Mouse (Mus musculus) lung, postnatal 0 days (tissue): ENCODE results near the gene Trim39. TPM values are rescaled to one million over a fixed set of nuclear protein-coding genes. Genes with fewer than 3 reads are reported as not detected.
"Not testable (repeated sequence)": the region's sequence is repeated elsewhere in the genome, so short reads cannot be mapped to it uniquely, and the experiment has no call there.

Experiments used
- ATAC-seq: fragments of 200-750 bp; cut with Nextera tagmentation; 2 replicates; pipeline ENCODE4 v1.8.0; 2017; ENCODE audit warnings: moderate library complexity
- DNase-seq: peaks from one replicate; pipeline ENCODE4 v3.0.0-alpha.2; 2016; ENCODE audit warnings: low spot score
- H3K27ac ChIP-seq: fragments of 300-500 bp; sonication (generic); 2 replicates; pipeline ENCODE4 v1.5.1; 2014; ENCODE audit warnings: antibody characterized with exemption, mild to moderate bottlenecking, low read length, mixed read lengths
- H3K27me3 ChIP-seq: fragments of 300-500 bp; sonication (generic); replicated peaks from 2 replicates; pipeline ENCODE4 v1.6.1; 2014; ENCODE audit warnings: low read length, mixed read lengths; ENCODE audit not compliant: insufficient read depth
- H3K36me3 ChIP-seq: fragments of 300-500 bp; sonication (generic); 2 replicates; pipeline ENCODE4 v1.6.1; 2014; ENCODE audit warnings: low read length, mixed read lengths; ENCODE audit not compliant: insufficient read depth
- H3K4me1 ChIP-seq: fragments of 300-500 bp; sonication (generic); 2 replicates; pipeline ENCODE4 v1.6.1; 2014; ENCODE audit warnings: antibody characterized with exemption, low read depth, low read length, mixed read lengths; ENCODE audit not compliant: insufficient read depth
- H3K4me2 ChIP-seq: fragments of 300-500 bp; sonication (generic); replicated peaks from 2 replicates; pipeline ENCODE4 v1.6.1; 2014; ENCODE audit warnings: low read depth, mild to moderate bottlenecking, low read length, moderate library complexity, mixed read lengths
- H3K4me3 ChIP-seq: fragments of 300-500 bp; sonication (generic); 2 replicates; pipeline ENCODE4 v1.5.1; 2014; ENCODE audit warnings: low read depth, low read length
- H3K9ac ChIP-seq: fragments of 300-500 bp; sonication (generic); replicated peaks from 2 replicates; pipeline ENCODE4 v1.6.1; 2014; ENCODE audit warnings: low read depth, mild to moderate bottlenecking
- H3K9me3 ChIP-seq: fragments of 300-500 bp; sonication (generic); 2 replicates; pipeline ENCODE4 v1.6.1; 2016; ENCODE audit warnings: low read length, mixed read lengths
- CTCF ChIP-seq: IDR thresholded peaks from 2 replicates; pipeline ENCODE4 v1.5.1; 2016; ENCODE audit warnings: antibody characterized with exemption, mild to moderate bottlenecking
- EP300 ChIP-seq: IDR thresholded peaks from 2 replicates; pipeline ENCODE4 v1.6.1; 2016; ENCODE audit warnings: antibody characterized with exemption, mild to moderate bottlenecking, control low read depth
- WGBS: fragments of 180-500 bp; shearing (Covaris S2); extraction: QIAGEN DNeasy Blood & Tissue Kit; methylation state at CpG from one replicate; pipeline ENCODE4 v1.1.7; 2014; 5-methylcytosine and 5-hydroxymethylcytosine counted together
- polyA plus RNA-seq: library from polyadenylated mRNA; unstranded; fragments of >200 nt; fragmentation: Nextera tagmentation; extraction: Ambion mirVana; gene quantifications from 2 replicates; pipeline ENCODE4 v1.2.1, GENCODE M21; 2015

The Trim39 gene
- 9.2 and 10.4 TPM in 2 replicates for polyA plus RNA-seq

DNA sequence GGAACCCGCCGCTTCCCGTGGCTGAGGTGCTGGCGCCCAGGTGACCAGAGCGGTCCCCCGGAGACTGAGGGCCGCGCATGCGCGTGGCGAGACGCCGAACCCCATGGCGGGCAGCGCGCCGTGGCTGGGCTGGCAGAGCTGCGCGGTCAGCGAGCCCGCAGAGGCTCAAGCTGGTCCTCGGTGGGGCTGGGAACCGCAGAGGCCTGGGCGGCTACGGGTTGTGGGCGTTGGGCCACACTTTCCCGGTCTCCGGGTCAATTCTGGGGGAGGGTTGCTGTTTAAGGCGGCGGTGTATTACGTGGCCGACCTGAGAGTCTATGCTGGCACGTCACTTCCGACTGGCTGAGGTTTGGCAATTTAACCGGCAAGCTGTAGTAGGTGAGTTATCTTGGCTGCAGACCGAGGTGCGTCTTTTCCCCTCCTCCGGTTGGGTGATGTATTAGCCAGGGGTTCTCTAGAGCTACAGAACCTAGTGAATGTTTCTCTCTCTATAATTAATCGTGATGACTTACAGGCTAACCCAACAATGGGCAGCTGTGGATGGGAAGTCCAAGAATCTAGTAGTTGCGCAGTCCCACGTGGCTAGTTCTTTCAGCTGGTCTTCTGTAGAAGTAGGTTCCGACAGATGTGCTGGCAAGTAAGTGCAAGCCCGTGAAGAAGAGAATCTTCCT, at the start of gene Trim39:
Trim39 (minus strand) TSS at position 662 of the 671 bp plus-strand sequence.
- DNase-seq = peak; percentile 90
- WGBS = under 1% methylated on average over 36 of the region's 43 CpGs
- peaks cover 17% of the 10 kb centered on the region; the same call in 1 of the 2 replicates for H3K36me3 ChIP-seq

DNA sequence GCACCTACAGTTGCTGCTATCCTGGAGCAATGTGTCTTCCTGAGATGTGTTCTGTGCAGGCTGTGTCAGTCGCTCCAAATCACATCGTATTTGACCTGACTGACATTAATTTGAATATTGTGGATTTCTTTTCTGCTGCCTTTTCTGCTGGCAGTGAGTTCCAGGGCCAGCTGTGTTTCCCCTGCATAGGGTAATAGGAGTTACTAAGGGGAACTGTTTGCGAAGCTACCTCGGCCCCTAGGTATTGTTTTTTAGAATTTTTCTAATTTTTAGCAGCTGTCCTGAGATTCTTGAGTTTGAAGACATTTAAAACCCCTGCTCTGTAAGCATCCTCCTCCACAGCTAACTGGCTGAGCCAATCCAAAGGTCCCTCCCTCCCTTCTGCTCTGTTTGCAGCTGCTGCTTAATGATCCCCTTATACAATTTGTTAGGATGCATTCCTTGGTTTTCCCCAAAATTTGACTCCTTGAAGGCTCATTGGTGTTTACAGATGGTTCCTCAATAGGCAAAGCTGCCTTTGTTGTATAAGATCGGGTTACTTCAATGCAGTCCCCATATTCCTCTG, 43.7 kb upstream of the Trim39 start:
- ATAC-seq (no peak), DNase-seq (no peak)
- Histone ChIP-seq H3K9ac (no peak overlapping the region), H3K4me2 (peak overlapping the region; percentile 75), H3K4me1 (no peaks in the 10 kb centered on the region), H3K27me3 (no peaks in the 10 kb centered on the region), H3K36me3 (no peaks in the 10 kb centered on the region), H3K9me3 (no peaks in the 10 kb centered on the region), H3K27ac (no peak overlapping the region), H3K4me3 (peak overlapping the region; percentile 40)
- TF ChIP-seq CTCF = no peak
- no peak for TF ChIP-seq EP300
- WGBS = 30% methylated on average over 5 of the region's 5 CpGs

More for the DNA sequence above, at the start of gene Trim39:
- Histone ChIP-seq H3K4me1 (peaks cover 13% of the 10 kb centered on the region; the same call in 1 of the 2 replicates), H3K9me3 (no peaks in the 10 kb centered on the region), H3K9ac (peak within 1 kb of the TSS; percentile 97), H3K27ac (peak within 1 kb of the TSS; percentile 94), H3K4me3 (peak within 1 kb of the TSS; percentile 100), H3K4me2 (peak within 1 kb of the TSS; percentile 79), H3K27me3 (no peaks in the 10 kb centered on the region)
- TF ChIP-seq CTCF = no peak
- no peak for TF ChIP-seq EP300
- ATAC-seq = peak; percentile 83

DNA sequence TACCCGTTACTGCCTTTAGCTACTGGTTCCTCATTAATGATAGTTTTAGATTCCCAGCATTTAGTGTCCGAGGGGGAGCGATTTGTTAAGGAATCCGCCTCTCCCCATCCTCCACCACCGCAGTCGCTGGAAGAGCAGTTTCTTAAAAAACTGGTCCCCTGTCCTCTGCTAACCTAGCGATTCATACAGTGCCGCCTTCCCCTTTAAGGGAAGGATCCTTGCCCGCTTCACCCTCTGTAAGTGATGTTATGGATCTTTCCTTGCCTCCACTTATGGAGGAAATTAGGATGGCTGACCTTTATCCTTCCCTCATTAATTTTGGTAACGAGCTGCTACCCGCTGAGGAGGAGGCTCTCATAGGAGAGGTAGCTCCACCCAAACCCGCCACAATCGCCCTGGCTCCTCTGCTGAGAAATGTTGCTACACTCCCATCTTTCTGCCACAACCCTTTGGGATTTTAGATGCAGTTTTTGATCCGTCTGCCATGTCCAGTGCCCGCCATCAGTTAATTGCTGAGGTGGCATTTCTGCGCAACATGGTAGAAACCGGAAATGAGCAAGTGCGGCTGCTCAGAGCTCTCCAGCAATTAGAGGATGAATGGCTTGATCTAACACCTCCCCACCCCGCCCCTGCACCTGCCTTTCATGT, 43.1 kb upstream of the Trim39 start:
- ATAC-seq (peak; percentile 40), DNase-seq (peak; percentile 50)
- Histone ChIP-seq H3K27ac (no peak overlapping the region), H3K36me3 (no peaks in the 10 kb centered on the region), H3K4me1 (no peaks in the 10 kb centered on the region), H3K9me3 (no peaks in the 10 kb centered on the region), H3K9ac (no peak overlapping the region), H3K4me2 (peak overlapping the region; percentile 75), H3K4me3 (peak overlapping the region; percentile 40), H3K27me3 (no peaks in the 10 kb centered on the region)
- under 1% methylated on average over 19 of the region's 19 CpGs for WGBS
- TF ChIP-seq CTCF (no peak), EP300 (no peak)

DNA sequence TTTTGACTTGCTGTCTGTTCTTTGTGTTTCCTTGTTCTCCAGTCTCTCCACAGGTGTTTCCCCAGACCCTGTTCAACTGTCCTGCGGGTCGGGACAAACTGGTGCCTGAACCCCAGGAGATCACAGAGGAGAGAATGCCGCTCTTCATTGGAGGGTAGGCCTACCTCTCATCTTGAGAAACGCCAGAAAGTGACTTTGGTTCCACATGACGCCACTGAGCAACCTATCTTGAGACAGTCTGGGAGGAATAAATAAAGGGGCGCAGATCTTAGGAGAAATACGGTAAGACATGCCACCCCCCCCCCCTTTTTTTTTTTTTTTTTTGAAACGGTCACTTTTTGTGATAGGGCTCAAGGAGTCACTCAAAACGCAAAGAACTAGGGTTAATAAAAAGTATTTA, 42.5 kb upstream of the Trim39 start:
- Histone ChIP-seq H3K27ac (no peak overlapping the region), H3K27me3 (no peaks in the 10 kb centered on the region), H3K9me3 (no peaks in the 10 kb centered on the region), H3K36me3 (no peaks in the 10 kb centered on the region), H3K4me3 (peak overlapping the region; percentile 40), H3K4me1 (no peaks in the 10 kb centered on the region), H3K9ac (no peak overlapping the region), H3K4me2 (peak overlapping the region; percentile 75)
- WGBS = 3% methylated on average over 9 of the region's 9 CpGs
- ATAC-seq (no peak), DNase-seq (peak; percentile 29)
- TF ChIP-seq EP300 = no peak
- no peak for TF ChIP-seq CTCF

DNA sequence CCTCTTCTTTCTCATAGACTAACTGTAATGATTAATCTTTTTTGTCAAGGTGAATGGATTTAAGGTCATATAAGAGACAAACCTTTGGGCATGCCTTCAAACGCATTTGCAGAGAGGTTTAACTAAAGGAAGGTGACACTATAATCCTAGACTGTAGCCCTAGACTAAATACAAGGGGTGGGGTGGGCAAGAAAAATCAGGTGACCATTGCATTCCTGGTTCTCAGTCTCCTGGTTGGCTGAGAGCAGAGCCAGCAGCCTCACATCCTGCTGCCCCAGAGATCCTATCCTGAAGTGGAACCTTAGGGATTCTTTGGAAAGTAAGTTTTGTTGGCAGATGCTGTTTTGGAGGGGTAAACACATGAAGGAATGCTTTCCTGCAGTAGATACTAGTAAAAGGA, 37.2 kb upstream of the Trim39 start:
- H3K4me2 ChIP-seq = no peak overlapping the region
- no peak overlapping the region for H3K27ac ChIP-seq
- H3K9me3 ChIP-seq = no peaks in the 10 kb centered on the region
- no peak for TF ChIP-seq CTCF
- TF ChIP-seq EP300 = no peak
- H3K36me3 ChIP-seq = no peaks in the 10 kb centered on the region
- WGBS = 31% methylated on average over 1 of the region's 1 CpGs
- H3K9ac ChIP-seq = no peak overlapping the region
- ATAC-seq = no peak
- no peak for DNase-seq
- no peaks in the 10 kb centered on the region for H3K4me1 ChIP-seq
- H3K4me3 ChIP-seq = no peak overlapping the region
- H3K27me3 ChIP-seq = no peaks in the 10 kb centered on the region

DNA sequence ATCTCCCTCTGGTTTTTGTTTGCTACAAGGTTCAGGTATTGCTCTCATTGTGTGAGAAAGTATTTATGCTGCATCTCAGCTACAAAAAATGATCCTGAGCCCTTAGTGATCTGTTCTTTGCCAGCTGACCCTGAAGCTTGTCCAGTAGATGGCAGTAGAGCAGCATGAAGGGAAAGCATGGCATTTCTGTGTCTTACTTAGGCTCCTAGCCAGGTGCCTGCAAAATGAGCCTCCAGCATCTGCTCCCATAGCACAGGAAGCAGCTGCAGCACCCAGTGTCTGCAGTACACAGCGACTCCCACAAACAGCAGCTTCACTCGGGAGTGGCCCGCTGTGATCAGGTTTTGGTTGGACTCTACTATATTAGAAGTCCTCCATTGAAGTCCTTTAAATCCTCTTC, 36.8 kb upstream of the Trim39 start:
- 0% methylated on average over 3 of the region's 3 CpGs for WGBS
- H3K9me3 ChIP-seq, H3K9ac ChIP-seq, ATAC-seq, H3K27ac ChIP-seq, H3K4me2 ChIP-seq, H3K4me1 ChIP-seq, H3K4me3 ChIP-seq, H3K36me3 ChIP-seq, H3K27me3 ChIP-seq: not testable (repeated sequence)
- peak; percentile 87 for DNase-seq
- peak; percentile 82 for TF ChIP-seq CTCF
